Mouse (Mus musculus) bone marrow, adult 2 months (tissue): ENCODE data around the gene Specc1l.

Experiments
- CTCF ChIP-seq: fragments of 200-500 bp; IDR thresholded peaks from 2 replicates; pipeline ENCODE4 v1.5.1; 2011; ENCODE audit warnings: low read length, control low read depth; ENCODE audit not compliant: control insufficient read depth, insufficient read depth
- POLR2A ChIP-seq: fragments of 200-500 bp; IDR thresholded peaks from 2 replicates; pipeline ENCODE4 v1.6.1; 2011; ENCODE audit warnings: low read depth, mild to moderate bottlenecking, control low read depth, low read length, borderline replicate concordance; ENCODE audit not compliant: control insufficient read depth

DNA sequence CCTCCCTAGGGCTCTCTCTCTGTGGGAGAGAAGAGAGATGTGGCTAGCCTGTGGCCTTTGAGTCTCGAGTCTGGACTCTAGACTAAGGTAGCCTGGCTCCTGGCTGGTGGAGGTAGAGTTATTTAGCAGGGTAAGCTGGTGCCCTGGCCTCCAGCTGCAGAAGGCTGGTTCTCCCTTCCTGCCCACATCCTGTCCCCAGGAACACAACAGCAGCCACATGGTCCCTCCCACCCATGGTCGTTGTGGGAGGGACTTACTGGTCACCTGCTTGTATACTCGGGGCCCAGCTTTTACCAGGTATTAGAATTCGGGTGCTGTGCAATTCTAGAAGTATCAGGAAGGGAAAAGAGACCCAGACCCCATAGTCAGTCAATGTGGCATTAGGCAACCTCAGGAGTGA lies 108.4 kb downstream of the Specc1l start:
- TF ChIP-seq POLR2A (no peak), CTCF (no peak)
